Mouse (Mus musculus): Measurements from ENCODE around the gene Map2k4.
A peak's percentile ranks its signal among the peaks of the same experiment; 100 is the strongest.

Map2k4 gene

GRCm38 (mm10) chr11:65788154-65788553 lies at the start of gene Map2k4:
Map2k4 (minus strand) TSS chr11:65788297.
- peak; percentile 91 for DNase-seq

- no peak for DNase-seq
Observed at GRCm38 (mm10) chr11:65824556-65824955, 36.5 kb upstream of the Map2k4 start.

- peak; percentile 39 for DNase-seq
Observed at GRCm38 (mm10) chr11:65820877-65821276, 32.8 kb upstream of the Map2k4 start.

GRCm38 (mm10) chr11:65820280-65820679 lies 32.2 kb upstream of the Map2k4 start:
- no peak for DNase-seq

- DNase-seq = no peak
Observed at GRCm38 (mm10) chr11:65818193-65818592, 30.1 kb upstream of the Map2k4 start.

GRCm38 (mm10) chr11:65816237-65816636 lies 28.1 kb upstream of the Map2k4 start:
- no peak for DNase-seq

GRCm38 (mm10) chr11:65814381-65814780 lies 26.3 kb upstream of the Map2k4 start:
- no peak for DNase-seq

GRCm38 (mm10) chr11:65812088-65812487 lies 24.0 kb upstream of the Map2k4 start:
- DNase-seq = no peak

- DNase-seq = no peak
Observed at GRCm38 (mm10) chr11:65807601-65808000, 19.5 kb upstream of the Map2k4 start.

- DNase-seq = peak; percentile 86
Observed at GRCm38 (mm10) chr11:65806909-65807504, 18.9 kb upstream of the Map2k4 start, which contains the start of gene Zkscan6. Zkscan6 (plus strand) TSS chr11:65807175.

- DNase-seq = no peak
Observed at GRCm38 (mm10) chr11:65806321-65806904, 18.3 kb upstream of the Map2k4 start.

GRCm38 (mm10) chr11:65801899-65802298 lies 13.8 kb upstream of the Map2k4 start:
- DNase-seq = peak; percentile 91

- DNase-seq = no peak
Observed at GRCm38 (mm10) chr11:65795896-65796295, 7.8 kb upstream of the Map2k4 start.

- no peak for DNase-seq
Observed at GRCm38 (mm10) chr11:65794428-65795219, 6.5 kb upstream of the Map2k4 start.

- no peak for DNase-seq
Observed at GRCm38 (mm10) chr11:65787421-65788151, 511 bp downstream of the Map2k4 start.

- DNase-seq = no peak
Observed at GRCm38 (mm10) chr11:65786160-65786559, 1.9 kb downstream of the Map2k4 start.

GRCm38 (mm10) chr11:65781596-65781995 lies 6.5 kb downstream of the Map2k4 start:
- no peak for DNase-seq

- no peak for DNase-seq
Observed at GRCm38 (mm10) chr11:65779578-65779977, 8.5 kb downstream of the Map2k4 start.

GRCm38 (mm10) chr11:65779066-65779465 lies 9.0 kb downstream of the Map2k4 start:
- DNase-seq = no peak

GRCm38 (mm10) chr11:65777810-65778209 lies 10.3 kb downstream of the Map2k4 start:
- no peak for DNase-seq

GRCm38 (mm10) chr11:65776906-65777611 lies 11.0 kb downstream of the Map2k4 start:
- DNase-seq = no peak

- no peak for DNase-seq
Observed at GRCm38 (mm10) chr11:65773946-65774656, 14.0 kb downstream of the Map2k4 start.

Measured in cerebellum, adult 8-10 months (tissue).